Mouse (Mus musculus) ES-CJ7 (cell line): ENCODE measurements around the gene Slc19a1.
A peak's percentile ranks its signal among the peaks of the same experiment; 100 is the strongest.

Source experiments
- DNase-seq: peaks from one replicate; pipeline ENCODE4 v3.0.0; 2011; ENCODE audit warnings: low read depth, low spot score

Slc19a1 gene

GRCm38 (mm10) chr10:77091538-77092097 is 59.6 kb downstream of the Slc19a1 start:
- DNase-seq, result no peak

- no peak for DNase-seq
These were observed 61.8 kb downstream of the Slc19a1 start for GRCm38 (mm10) chr10:77093817-77094216.

- DNase-seq, result no peak
These were observed 63.6 kb downstream of the Slc19a1 start for GRCm38 (mm10) chr10:77095666-77096065.

GRCm38 (mm10) chr10:77097006-77097889 is 65.2 kb downstream of the Slc19a1 start:
- DNase-seq, result peak; percentile 60

- no peak for DNase-seq
These were observed 65.8 kb downstream of the Slc19a1 start for GRCm38 (mm10) chr10:77097890-77098200.

GRCm38 (mm10) chr10:77098619-77099018 is 66.6 kb downstream of the Slc19a1 start:
- DNase-seq, result no peak

GRCm38 (mm10) chr10:77099777-77100176 is 67.7 kb downstream of the Slc19a1 start:
- no peak for DNase-seq

GRCm38 (mm10) chr10:77103689-77104088 is 71.6 kb downstream of the Slc19a1 start:
- no peak for DNase-seq

GRCm38 (mm10) chr10:77104327-77104726 is 72.3 kb downstream of the Slc19a1 start:
- no peak for DNase-seq

- no peak for DNase-seq
These were observed 76.1 kb downstream of the Slc19a1 start for GRCm38 (mm10) chr10:77108106-77108505.

GRCm38 (mm10) chr10:77110010-77110409 is 78.0 kb downstream of the Slc19a1 start:
- DNase-seq, result no peak
